Mouse (Mus musculus) embryo, embryonic 10 days (tissue): ENCODE measurements around the gene Fam171b.

Experiments used
- DNase-seq: peaks from one replicate; pipeline ENCODE4 v3.0.0-alpha.2; 2015; ENCODE audit warnings: low spot score

The Fam171b gene

DNA sequence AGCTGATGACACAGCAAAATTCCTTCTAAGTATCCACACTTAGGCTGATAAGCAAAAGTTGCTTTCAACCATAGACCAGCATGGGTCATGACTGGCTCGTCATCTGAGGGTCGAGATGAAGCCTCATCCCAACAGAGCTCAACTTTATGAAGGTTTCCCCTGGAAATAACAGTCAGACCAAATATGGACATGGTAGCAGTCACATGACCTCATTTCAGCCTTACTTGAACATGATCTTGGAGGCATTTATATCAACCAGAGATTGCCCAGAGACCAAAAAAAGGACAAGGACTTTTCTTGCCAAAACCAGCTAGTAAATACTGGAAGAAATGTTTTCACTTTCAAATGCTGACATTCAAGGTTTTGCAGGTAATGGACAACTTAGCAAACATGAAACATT lies 81.3 kb downstream of the Fam171b start:
- DNase-seq, result no peak

DNA sequence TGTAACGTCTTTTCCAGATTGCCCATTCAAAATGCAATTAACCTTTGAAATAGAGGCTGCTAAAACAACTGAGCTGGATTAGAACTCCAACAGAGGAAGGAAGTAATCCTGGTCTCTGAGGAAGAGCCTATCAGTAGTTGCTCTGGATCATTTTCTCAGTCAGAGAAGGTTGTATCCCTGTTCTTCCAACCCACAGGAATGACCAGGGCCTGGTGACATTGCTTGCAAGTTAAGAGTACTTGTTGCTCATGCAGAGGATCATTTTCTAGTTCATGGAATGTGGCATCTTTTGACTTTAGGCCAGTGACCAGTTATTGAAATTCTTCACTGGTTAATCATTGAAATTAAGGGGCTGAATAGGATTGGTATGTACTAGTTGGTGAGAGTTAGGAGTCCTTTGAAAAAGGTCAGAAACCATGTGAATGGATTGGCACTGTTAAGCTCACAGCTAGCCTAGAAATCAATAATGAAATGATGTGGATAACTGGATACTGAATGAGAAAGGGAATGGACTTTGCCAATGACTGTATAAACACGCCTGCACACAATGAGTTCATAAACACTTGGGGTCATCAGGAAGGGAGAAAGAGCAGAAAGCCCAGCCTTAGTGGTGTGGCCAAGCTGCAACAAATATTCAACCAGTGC lies 89.6 kb downstream of the Fam171b start:
- no peak for DNase-seq

DNA sequence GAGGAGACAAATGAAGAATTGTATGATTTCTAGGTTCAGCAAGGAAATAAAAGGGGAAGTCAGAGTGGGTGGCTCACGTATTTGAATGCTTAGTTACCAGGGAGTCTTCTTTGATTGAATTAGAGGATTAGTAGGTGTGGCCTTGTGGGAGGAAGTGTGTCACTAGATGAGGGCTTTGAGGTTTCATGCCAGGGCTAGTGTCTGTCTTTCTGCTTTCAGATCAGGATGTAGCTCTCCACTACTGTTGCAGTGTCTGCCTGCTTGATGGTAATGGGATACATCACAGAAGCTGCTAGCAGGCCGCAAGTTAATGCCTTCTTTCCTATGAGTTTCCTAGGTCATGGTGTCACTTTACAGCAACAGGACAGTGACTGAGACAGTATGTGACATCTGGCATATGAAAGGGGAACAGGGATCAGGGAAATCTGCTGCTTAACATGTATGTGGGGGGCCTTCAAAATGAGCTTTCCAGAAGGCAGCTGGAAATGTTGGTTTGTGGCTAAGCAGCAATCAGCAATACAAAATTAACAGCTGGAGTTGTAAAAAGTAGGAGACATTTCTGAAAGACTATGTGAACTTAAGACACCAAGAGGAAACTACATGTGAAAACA lies 117.1 kb downstream of the Fam171b start:
- no peak for DNase-seq
